Mouse (Mus musculus) lung, adult 2 months (tissue): Measurements from ENCODE around the gene Adamts17.

Source experiments
- CTCF ChIP-seq: fragments of 200-500 bp; IDR thresholded peaks from 2 replicates; pipeline ENCODE4 v1.5.1; 2011; ENCODE audit warnings: mild to moderate bottlenecking, low read length, control low read depth; ENCODE audit not compliant: insufficient read depth
- POLR2A ChIP-seq: fragments of 200-500 bp; IDR thresholded peaks from 2 replicates; pipeline ENCODE4 v1.6.1; 2011; ENCODE audit warnings: low read depth, mild to moderate bottlenecking, control low read depth, low read length, borderline replicate concordance; ENCODE audit errors: extremely low read depth

- TF ChIP-seq CTCF (no peak), POLR2A (no peak)
Measured at GRCm38 (mm10) chr7:66902376-66902775, 62.8 kb downstream of the Adamts17 start.
